Mouse (Mus musculus): ENCODE measurements around the gene Baiap2l2. TPM values are rescaled to one million over a fixed set of nuclear protein-coding genes. Genes with fewer than 3 reads are reported as not detected.

Gene Baiap2l2
- polyA plus RNA-seq, 1 experiment, result 2.1 TPM

DNA sequence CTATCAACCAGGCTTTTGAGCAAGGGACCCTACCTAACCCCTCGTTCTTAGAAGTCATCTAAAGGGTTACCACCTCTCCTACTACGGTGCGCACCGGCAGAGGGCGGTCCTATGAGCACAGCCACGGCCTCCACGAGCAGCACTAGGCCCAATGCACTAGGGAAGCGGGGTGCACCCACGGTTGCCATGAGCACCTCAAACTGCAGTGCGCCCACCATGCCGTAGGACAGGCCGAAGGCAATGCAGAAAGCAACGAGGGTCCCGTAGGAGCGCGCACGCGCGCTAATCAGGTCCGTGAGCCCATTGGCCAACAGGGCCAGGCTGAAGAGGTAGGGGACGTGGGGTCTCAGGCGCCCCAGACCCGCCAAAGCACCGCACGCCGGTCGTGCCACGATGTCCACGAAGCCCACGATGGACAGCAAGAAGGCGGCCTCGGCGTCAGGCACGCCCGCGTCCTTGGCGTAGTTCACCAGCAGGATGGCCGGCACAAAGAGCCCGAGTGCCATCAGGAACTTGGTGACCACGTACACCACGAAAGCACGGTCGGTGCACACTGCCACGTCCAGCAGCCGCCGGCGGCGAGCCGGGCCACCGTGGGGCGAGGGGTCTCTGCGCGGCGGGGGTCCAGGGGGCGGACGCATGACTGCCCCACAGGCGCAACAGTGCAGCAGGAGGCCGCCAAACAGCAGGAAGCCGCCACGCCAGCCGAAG, 33.4 kb downstream of the Baiap2l2 start:
- WGBS, result 3% methylated on average over 61 of the region's 61 CpGs
- H3K4me1 ChIP-seq (ENCODE audit: control insufficient read depth, insufficient read depth, low read length), result peaks cover 5% of the 10 kb centered on the region; the same call in 1 of the 2 replicates
- TF ChIP-seq POLR2A (IDR thresholded peaks at IDR 0.05; ENCODE audit: borderline replicate concordance, extremely low read depth, low read depth, low read length) (no peak), CTCF (IDR thresholded peaks at IDR 0.05; ENCODE audit: insufficient read depth, low read length) (no peak)
- no peak overlapping the region for H3K4me3 ChIP-seq (replicated peaks; ENCODE audit: extremely low read depth, low read depth, low read length)
- no peak for DNase-seq

DNA sequence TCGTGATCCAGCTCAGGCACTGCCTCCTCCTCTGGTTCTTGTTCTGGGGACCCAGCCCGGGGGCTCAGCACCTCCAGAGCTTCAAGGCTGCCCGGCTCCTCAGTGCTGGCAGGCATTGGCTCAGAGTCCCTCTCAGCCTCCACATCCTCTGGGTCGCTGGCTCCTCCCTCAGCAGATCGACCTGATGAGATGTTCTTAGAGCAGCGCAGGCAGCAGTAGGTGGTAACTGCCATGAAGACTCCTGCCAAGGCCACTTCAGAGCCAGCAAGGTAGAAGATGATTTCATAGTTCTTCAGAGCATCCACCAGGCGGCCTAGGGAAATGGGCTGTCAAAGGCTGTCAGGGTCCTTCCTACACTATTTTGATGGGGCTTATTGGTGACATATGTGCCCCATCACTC, 34.2 kb downstream of the Baiap2l2 start:
- WGBS, result 54% methylated on average over 7 of the region's 7 CpGs
- Histone ChIP-seq H3K4me1 (ENCODE audit: control insufficient read depth, insufficient read depth, low read length) (peaks cover 5% of the 10 kb centered on the region; the same call in 1 of the 2 replicates), H3K4me3 (replicated peaks; ENCODE audit: extremely low read depth, low read depth, low read length) (no peak overlapping the region)
- no peak for TF ChIP-seq CTCF (IDR thresholded peaks at IDR 0.05; ENCODE audit: insufficient read depth, low read length)
- no peak for TF ChIP-seq POLR2A (IDR thresholded peaks at IDR 0.05; ENCODE audit: borderline replicate concordance, extremely low read depth, low read depth, low read length)
- DNase-seq, result no peak

- peaks cover 5% of the 10 kb centered on the region; the same call in 1 of the 2 replicates for H3K4me1 ChIP-seq (ENCODE audit: control insufficient read depth, insufficient read depth, low read length)
- H3K4me3 ChIP-seq (replicated peaks; ENCODE audit: extremely low read depth, low read depth, low read length), result no peak overlapping the region
- 84% methylated on average over 2 of the region's 2 CpGs for WGBS
- DNase-seq, result no peak
- TF ChIP-seq CTCF (IDR thresholded peaks at IDR 0.05; ENCODE audit: insufficient read depth, low read length) (no peak), POLR2A (IDR thresholded peaks at IDR 0.05; ENCODE audit: borderline replicate concordance, extremely low read depth, low read depth, low read length) (no peak)
Measured at GRCm38 (mm10) chr15:79250236-79250635, 35.1 kb downstream of the Baiap2l2 start.

GRCm38 (mm10) chr15:79245321-79245720, 40.0 kb downstream of the Baiap2l2 start:
- no peak for TF ChIP-seq POLR2A (IDR thresholded peaks at IDR 0.05; ENCODE audit: borderline replicate concordance, extremely low read depth, low read depth, low read length)
- 74% methylated on average over 3 of the region's 3 CpGs for WGBS
- no peak for DNase-seq
- Histone ChIP-seq H3K4me1 (ENCODE audit: control insufficient read depth, insufficient read depth, low read length) (0 out of 2 replicates have a peak, but pooled peaks cover 2% of the 10 kb centered on the region), H3K4me3 (replicated peaks; ENCODE audit: extremely low read depth, low read depth, low read length) (no peak overlapping the region)

DNA sequence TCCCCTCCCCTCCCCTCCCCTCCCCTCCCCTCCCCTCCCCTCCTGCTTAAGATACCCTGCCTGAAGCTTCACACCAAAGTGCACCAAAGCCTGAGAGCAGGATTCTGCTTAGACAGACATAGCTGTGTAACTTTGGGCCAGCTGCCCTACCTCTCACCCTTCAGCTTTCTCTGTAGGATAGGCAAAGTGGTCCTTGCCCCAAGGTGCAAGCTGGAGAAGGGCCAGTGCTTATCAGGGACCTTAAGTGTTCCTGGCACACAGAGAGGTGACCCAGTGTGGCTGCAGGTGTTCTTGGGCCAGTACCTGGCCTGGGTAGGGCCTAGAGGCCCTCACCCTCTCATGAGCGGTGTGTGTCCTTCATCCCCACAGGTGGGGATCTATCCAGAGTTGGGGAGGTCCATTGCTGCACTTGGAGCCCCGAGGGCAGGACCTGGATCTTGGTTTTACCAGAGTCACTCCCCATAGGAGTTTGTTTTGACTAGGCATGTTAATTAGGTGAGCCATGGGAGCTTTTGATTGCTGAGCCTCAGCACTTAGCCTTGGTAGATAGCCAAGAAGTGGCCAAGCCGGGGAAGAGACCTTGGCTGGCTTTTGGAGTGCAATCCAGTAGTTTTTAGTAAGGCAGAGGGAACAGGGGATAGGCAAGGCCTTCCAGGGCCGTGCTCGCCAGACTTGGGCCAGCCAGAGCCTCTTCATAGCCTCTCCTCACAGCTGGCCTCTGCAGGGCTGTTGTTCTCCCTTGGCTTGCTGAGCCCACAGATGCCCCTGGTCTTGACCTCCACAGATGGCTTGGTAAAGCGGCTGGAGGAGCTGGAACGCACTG, 41.1 kb downstream of the Baiap2l2 start:
- 60% methylated on average over 7 of the region's 7 CpGs for WGBS
- no peak overlapping the region for H3K4me3 ChIP-seq (replicated peaks; ENCODE audit: extremely low read depth, low read depth, low read length)
- DNase-seq, result peak; percentile 19
- H3K4me1 ChIP-seq (ENCODE audit: control insufficient read depth, insufficient read depth, low read length), result 0 out of 2 replicates have a peak, but pooled peaks cover 2% of the 10 kb centered on the region
- TF ChIP-seq POLR2A (IDR thresholded peaks at IDR 0.05; ENCODE audit: borderline replicate concordance, extremely low read depth, low read depth, low read length), result no peak
- TF ChIP-seq CTCF (IDR thresholded peaks at IDR 0.05; ENCODE audit: insufficient read depth, low read length), result no peak

- WGBS, result 14% methylated on average over 10 of the region's 10 CpGs
- no peak; the same call in 1 of the 2 replicates for TF ChIP-seq POLR2A (IDR thresholded peaks at IDR 0.05; ENCODE audit: borderline replicate concordance, extremely low read depth, low read depth, low read length)
- peak; percentile 100 for TF ChIP-seq CTCF (IDR thresholded peaks at IDR 0.05; ENCODE audit: insufficient read depth, low read length)
- DNase-seq, result peak; percentile 88
- Histone ChIP-seq H3K4me3 (replicated peaks; ENCODE audit: extremely low read depth, low read depth, low read length) (no peak overlapping the region), H3K4me1 (ENCODE audit: control insufficient read depth, insufficient read depth, low read length) (0 out of 2 replicates have a peak, but pooled peaks cover 2% of the 10 kb centered on the region)
Measured at GRCm38 (mm10) chr15:79243234-79244042, 41.9 kb downstream of the Baiap2l2 start.

DNA sequence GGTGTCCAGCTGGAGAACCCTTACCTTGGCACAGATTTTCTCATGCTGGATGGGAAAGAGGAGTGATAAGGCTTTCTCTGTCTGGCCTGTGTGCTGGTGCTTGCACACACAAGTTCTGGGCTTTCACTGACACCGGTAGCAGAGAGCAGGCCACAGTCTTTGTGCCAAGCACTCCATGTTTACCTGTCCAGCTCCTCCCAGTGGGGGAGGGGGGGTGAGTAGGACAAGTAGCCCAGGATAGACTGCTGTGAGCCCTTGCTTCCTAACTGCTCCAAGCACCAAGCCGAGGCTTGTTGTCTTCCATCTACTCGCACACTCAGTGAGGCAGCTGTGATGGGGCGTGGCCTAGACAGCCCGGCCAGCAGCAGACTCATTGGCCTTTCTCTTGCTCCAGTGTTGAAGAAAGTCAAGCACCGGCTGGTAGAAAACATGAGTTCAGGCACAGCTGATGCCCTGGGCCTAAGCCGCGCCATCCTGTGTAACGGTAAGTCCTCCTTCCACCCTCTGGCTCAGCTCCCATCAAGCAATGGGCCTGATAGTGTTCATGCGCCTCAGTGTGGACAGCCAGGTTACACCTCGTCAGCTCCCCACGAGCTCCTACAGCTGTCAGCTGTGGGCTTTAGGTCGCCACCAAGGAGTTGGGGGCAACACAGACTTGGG, 42.6 kb downstream of the Baiap2l2 start:
- TF ChIP-seq CTCF (IDR thresholded peaks at IDR 0.05; ENCODE audit: insufficient read depth, low read length) (no peak), POLR2A (IDR thresholded peaks at IDR 0.05; ENCODE audit: borderline replicate concordance, extremely low read depth, low read depth, low read length) (no peak)
- Histone ChIP-seq H3K4me3 (replicated peaks; ENCODE audit: extremely low read depth, low read depth, low read length) (no peak overlapping the region), H3K4me1 (ENCODE audit: control insufficient read depth, insufficient read depth, low read length) (0 out of 2 replicates have a peak, but pooled peaks cover 2% of the 10 kb centered on the region)
- no peak for DNase-seq
- 62% methylated on average over 13 of the region's 13 CpGs for WGBS

DNA sequence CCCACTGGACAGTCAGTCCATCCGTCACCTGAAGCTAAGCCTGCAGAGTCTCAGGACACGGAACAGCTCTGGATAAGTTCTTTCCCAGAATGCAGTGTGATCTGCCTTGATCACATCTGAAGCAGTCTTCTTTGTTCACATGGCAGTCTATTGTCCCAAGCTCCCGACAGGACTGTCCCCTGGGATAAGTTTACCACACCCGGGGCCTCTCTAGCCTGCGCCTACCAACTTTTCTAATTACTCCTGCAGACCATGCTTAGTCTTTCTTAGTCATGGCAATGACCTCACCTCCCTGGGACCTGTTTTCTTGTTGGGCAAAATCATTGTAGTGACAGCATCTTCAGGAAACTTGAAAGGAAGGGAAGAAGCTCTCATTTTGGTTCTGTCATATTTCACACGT, 47.3 kb downstream of the Baiap2l2 start:
- Histone ChIP-seq H3K4me1 (ENCODE audit: control insufficient read depth, insufficient read depth, low read length) (no peaks in the 10 kb centered on the region), H3K4me3 (replicated peaks; ENCODE audit: extremely low read depth, low read depth, low read length) (no peak overlapping the region)
- TF ChIP-seq CTCF (IDR thresholded peaks at IDR 0.05; ENCODE audit: insufficient read depth, low read length), result no peak
- TF ChIP-seq POLR2A (IDR thresholded peaks at IDR 0.05; ENCODE audit: borderline replicate concordance, extremely low read depth, low read depth, low read length), result no peak
- DNase-seq, result no peak
- WGBS, result 83% methylated on average over 6 of the region's 6 CpGs
